Mouse (Mus musculus): ENCODE measurements around the gene Mast4. TPM values are rescaled to one million over a fixed set of nuclear protein-coding genes. Genes with fewer than 3 reads are reported as not detected.

Gene Mast4
- polyA plus RNA-seq, 1 experiment: 0.04 TPM

DNA sequence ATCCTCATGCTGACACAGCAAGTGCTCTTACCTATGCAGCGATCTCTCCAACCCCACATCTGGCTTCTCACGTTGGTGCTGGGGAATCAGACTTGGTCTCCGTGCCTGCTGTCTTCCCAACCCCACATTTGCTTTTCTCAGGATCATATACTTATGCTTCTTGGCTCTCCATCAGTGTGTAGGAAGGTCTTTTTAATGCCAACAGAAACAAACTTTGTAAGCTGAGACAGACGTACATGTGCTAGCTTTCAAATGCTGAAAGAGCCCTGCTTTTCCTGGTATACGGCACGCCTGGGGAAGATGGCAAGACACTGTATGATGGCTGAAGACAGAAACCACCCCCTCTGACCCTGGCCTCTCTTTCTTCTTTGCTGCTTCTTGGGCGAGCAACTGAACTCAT, 285.3 kb downstream of the Mast4 start:
- Histone ChIP-seq H3K36me3 (ENCODE audit: control insufficient read depth) (no peaks in the 10 kb centered on the region), H3K4me1 (ENCODE audit: control insufficient read depth) (no peaks in the 10 kb centered on the region), H3K4me3 (replicated peaks) (no peak overlapping the region), H3K27me3 (ENCODE audit: control insufficient read depth) (no peaks in the 10 kb centered on the region), H3K9me3 (ENCODE audit: control insufficient read depth, low read length) (no peaks in the 10 kb centered on the region)
- no peak for TF ChIP-seq TAL1 (IDR thresholded peaks at IDR 0.05; ENCODE audit: low read length)
- no peak for TF ChIP-seq GATA1 (IDR thresholded peaks at IDR 0.05; ENCODE audit: low read length)

DNA sequence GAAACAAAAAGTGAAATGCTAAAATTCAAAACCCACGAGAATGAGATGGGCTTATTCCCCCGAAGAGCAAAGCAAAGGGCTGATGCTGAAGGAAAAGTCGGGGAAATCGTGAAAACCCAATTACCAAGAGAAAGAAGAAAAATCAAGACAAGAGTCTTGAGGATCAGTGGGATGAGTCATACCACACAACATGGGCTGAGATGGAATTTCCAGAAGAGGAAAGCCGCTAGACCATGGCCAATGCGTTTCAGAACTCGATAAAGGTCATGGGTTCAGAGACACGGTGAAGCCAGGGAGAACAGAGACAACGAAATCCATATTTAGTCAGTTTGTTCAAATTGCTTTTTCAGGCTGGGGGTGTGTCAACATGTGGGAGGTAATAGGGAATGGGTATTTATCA, 290.6 kb downstream of the Mast4 start:
- Histone ChIP-seq H3K9me3 (ENCODE audit: control insufficient read depth, low read length) (no peaks in the 10 kb centered on the region), H3K4me1 (ENCODE audit: control insufficient read depth) (no peaks in the 10 kb centered on the region), H3K4me3 (replicated peaks) (no peak overlapping the region), H3K36me3 (ENCODE audit: control insufficient read depth) (no peaks in the 10 kb centered on the region), H3K27me3 (ENCODE audit: control insufficient read depth) (no peaks in the 10 kb centered on the region)
- TF ChIP-seq GATA1 (IDR thresholded peaks at IDR 0.05; ENCODE audit: low read length) (no peak), TAL1 (IDR thresholded peaks at IDR 0.05; ENCODE audit: low read length) (no peak)

DNA sequence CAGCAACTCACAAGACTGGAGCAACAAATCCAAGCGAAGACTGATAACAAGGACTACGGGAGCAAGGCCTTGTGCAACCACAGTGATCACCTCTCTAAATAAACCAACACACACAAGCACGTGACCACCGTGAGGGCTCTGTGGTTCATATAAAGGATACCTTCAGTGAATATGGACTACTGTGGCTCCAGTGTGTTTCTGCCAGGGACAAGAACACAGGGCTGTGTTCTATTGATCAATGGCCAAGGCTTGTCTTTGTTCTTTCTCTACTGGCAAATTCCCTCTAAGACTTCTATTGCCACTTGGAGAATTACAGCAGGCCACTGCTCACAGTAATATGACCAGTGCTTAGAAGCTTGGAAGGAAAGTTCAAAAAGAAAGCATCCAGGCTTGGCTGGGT, 291.3 kb downstream of the Mast4 start:
- no peaks in the 10 kb centered on the region for H3K27me3 ChIP-seq (ENCODE audit: control insufficient read depth)
- no peaks in the 10 kb centered on the region for H3K4me1 ChIP-seq (ENCODE audit: control insufficient read depth)
- H3K9me3 ChIP-seq (ENCODE audit: control insufficient read depth, low read length): no peaks in the 10 kb centered on the region
- H3K4me3 ChIP-seq (replicated peaks): no peak overlapping the region
- TF ChIP-seq GATA1 (IDR thresholded peaks at IDR 0.05; ENCODE audit: low read length): no peak
- no peaks in the 10 kb centered on the region for H3K36me3 ChIP-seq (ENCODE audit: control insufficient read depth)

DNA sequence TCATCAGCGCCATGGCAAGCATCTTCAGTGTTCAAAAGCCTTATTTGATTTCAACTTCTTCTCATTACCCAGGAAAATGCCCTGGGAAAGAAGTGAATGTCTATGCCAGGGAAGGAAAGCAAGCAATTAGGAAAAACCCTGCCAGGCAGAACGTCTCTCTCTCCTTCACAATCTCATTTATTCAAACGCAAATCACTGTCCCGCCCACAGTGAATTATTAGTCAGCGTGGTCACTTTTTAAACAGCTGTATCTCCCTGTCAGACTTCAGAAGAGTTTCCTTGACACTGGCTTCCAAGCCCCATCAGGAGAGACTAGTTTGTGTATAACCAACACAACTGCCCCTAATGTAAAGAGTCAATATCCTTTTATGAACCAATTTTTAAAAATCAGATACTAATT, 296.8 kb downstream of the Mast4 start:
- no peak overlapping the region for H3K4me3 ChIP-seq (replicated peaks)
- H3K36me3 ChIP-seq (ENCODE audit: control insufficient read depth): no peaks in the 10 kb centered on the region
- H3K9me3 ChIP-seq (ENCODE audit: control insufficient read depth, low read length): no peaks in the 10 kb centered on the region
- no peaks in the 10 kb centered on the region for H3K27me3 ChIP-seq (ENCODE audit: control insufficient read depth)
- no peak for TF ChIP-seq GATA1 (IDR thresholded peaks at IDR 0.05; ENCODE audit: low read length)
- TF ChIP-seq TAL1 (IDR thresholded peaks at IDR 0.05; ENCODE audit: low read length): no peak
- H3K4me1 ChIP-seq (ENCODE audit: control insufficient read depth): no peaks in the 10 kb centered on the region

DNA sequence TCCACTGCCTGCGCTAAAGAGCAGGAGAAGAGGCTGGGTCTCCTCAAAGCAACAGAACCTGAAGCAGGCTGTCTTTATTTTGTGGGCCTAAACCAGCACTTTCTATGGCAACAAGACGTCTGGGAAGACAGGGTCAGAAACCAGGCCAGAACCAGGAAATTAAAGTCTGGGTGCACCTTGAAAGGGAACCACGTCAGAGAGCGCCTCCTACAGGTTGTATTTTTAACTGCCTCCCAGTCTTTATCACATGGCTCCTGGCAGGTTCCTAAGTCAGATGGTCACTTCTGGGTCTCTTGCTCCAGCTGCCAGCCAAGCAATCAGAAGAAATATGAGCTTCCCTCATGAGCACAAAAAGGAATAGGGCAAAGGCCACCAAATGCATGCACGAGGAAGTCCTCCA, 304.9 kb downstream of the Mast4 start:
- TF ChIP-seq TAL1 (IDR thresholded peaks at IDR 0.05; ENCODE audit: low read length): no peak
- TF ChIP-seq GATA1 (IDR thresholded peaks at IDR 0.05; ENCODE audit: low read length): no peak
- Histone ChIP-seq H3K4me3 (replicated peaks) (no peak overlapping the region), H3K36me3 (ENCODE audit: control insufficient read depth) (no peaks in the 10 kb centered on the region), H3K27me3 (ENCODE audit: control insufficient read depth) (no peaks in the 10 kb centered on the region), H3K4me1 (ENCODE audit: control insufficient read depth) (no peaks in the 10 kb centered on the region), H3K9me3 (ENCODE audit: control insufficient read depth, low read length) (no peaks in the 10 kb centered on the region)

DNA sequence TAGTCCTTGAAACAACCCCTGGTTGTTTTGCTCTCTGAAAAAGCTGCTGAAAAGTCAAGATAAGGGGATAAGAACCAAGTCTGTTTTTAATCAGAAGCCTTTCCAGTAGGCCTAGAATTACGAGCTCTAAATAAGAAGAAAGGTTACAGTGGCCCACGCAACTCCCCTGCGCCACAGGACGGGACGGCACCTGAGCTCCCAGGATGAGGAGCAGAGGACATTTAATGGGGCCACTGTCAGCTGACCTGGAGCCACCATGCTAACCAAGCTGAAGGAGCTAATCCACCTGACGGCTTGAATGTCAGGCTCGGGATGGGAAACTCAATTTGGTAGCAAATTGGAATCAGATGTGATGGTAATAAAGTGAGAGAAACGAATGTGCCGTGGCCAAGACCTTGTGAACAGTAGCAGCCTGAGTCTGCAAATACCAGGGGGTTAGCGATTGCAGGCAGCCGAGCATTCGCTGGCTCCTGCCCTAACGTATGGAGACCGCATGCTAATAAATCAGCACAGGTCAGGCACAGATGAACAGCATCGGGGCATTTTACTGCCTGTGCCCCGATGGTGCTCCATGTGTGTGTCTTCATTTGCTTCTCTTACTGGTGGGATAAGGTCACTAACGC, 306.7 kb downstream of the Mast4 start:
- Histone ChIP-seq H3K4me3 (replicated peaks) (no peak overlapping the region), H3K4me1 (ENCODE audit: control insufficient read depth) (no peaks in the 10 kb centered on the region), H3K27me3 (ENCODE audit: control insufficient read depth) (no peaks in the 10 kb centered on the region), H3K36me3 (ENCODE audit: control insufficient read depth) (no peaks in the 10 kb centered on the region), H3K9me3 (ENCODE audit: control insufficient read depth, low read length) (no peaks in the 10 kb centered on the region)
- no peak for TF ChIP-seq GATA1 (IDR thresholded peaks at IDR 0.05; ENCODE audit: low read length)
- TF ChIP-seq TAL1 (IDR thresholded peaks at IDR 0.05; ENCODE audit: low read length): no peak

DNA sequence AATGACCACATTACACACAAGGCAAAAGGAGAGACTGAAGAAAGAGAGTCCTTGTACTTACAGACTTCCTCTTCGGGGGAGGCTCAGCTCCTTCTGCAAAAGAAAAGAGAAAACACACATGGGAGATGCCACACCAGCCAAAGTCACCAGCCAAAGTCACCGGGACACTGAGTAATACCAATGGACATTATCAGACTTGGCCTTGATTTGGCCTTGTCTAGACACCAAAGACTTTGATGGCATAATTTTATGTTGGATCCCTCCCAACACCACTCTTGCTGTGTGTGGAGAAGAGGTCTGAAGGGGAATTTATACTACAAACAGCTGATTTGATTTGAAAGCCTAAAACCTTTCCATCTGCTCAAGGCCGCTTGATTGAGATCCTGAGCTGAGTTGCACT, 308.8 kb downstream of the Mast4 start:
- Histone ChIP-seq H3K36me3 (ENCODE audit: control insufficient read depth) (no peaks in the 10 kb centered on the region), H3K4me1 (ENCODE audit: control insufficient read depth) (no peaks in the 10 kb centered on the region), H3K27me3 (ENCODE audit: control insufficient read depth) (no peaks in the 10 kb centered on the region), H3K4me3 (replicated peaks) (no peak overlapping the region), H3K9me3 (ENCODE audit: control insufficient read depth, low read length) (no peaks in the 10 kb centered on the region)
- TF ChIP-seq TAL1 (IDR thresholded peaks at IDR 0.05; ENCODE audit: low read length) (no peak), GATA1 (IDR thresholded peaks at IDR 0.05; ENCODE audit: low read length) (no peak)

DNA sequence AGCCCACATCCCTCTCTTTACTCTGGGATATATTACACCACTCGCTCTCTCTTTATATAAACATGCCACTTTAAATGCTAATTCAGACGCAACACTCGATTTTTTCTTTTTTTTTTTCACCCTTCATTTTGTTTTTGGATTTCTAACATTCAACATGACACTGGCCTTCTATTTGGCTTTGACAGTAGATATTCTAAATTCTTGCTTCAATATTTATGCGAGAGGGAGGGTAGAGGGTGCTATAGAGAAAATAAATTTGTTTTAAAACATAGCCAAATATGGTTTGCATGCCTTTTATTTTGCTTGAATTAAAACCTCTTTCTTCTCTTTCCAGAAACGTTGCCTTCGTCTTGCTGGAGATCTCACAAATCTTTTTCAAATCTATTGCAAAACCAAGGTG, 315.8 kb downstream of the Mast4 start:
- no peak overlapping the region for H3K4me3 ChIP-seq (replicated peaks)
- H3K36me3 ChIP-seq (ENCODE audit: control insufficient read depth): no peaks in the 10 kb centered on the region
- no peaks in the 10 kb centered on the region for H3K9me3 ChIP-seq (ENCODE audit: control insufficient read depth, low read length)
- no peak for TF ChIP-seq GATA1 (IDR thresholded peaks at IDR 0.05; ENCODE audit: low read length)
- no peak for TF ChIP-seq TAL1 (IDR thresholded peaks at IDR 0.05; ENCODE audit: low read length)
- no peaks in the 10 kb centered on the region for H3K27me3 ChIP-seq (ENCODE audit: control insufficient read depth)
- no peaks in the 10 kb centered on the region for H3K4me1 ChIP-seq (ENCODE audit: control insufficient read depth)

DNA sequence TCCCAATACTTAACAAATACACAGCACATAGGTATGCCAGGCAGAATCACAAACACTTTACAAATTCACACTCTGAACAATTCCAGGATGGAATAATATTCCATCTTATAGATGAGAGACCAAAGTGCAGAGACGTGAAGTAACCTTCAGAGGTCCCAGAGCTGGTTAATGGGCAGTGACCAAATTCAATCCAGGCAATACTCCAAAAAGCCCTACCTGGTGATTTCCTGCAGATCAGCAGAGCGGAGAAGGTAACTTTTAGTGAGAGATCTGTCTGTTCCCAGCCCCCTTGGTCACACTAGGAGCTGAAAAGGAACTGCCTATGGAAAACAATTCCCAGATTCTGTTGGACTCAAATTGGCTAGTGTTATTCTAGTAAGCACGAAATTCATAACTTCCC, 316.6 kb downstream of the Mast4 start:
- no peaks in the 10 kb centered on the region for H3K4me1 ChIP-seq (ENCODE audit: control insufficient read depth)
- H3K27me3 ChIP-seq (ENCODE audit: control insufficient read depth): no peaks in the 10 kb centered on the region
- no peak for TF ChIP-seq TAL1 (IDR thresholded peaks at IDR 0.05; ENCODE audit: low read length)
- TF ChIP-seq GATA1 (IDR thresholded peaks at IDR 0.05; ENCODE audit: low read length): no peak
- no peaks in the 10 kb centered on the region for H3K9me3 ChIP-seq (ENCODE audit: control insufficient read depth, low read length)
- no peak overlapping the region for H3K4me3 ChIP-seq (replicated peaks)
- H3K36me3 ChIP-seq (ENCODE audit: control insufficient read depth): no peaks in the 10 kb centered on the region

DNA sequence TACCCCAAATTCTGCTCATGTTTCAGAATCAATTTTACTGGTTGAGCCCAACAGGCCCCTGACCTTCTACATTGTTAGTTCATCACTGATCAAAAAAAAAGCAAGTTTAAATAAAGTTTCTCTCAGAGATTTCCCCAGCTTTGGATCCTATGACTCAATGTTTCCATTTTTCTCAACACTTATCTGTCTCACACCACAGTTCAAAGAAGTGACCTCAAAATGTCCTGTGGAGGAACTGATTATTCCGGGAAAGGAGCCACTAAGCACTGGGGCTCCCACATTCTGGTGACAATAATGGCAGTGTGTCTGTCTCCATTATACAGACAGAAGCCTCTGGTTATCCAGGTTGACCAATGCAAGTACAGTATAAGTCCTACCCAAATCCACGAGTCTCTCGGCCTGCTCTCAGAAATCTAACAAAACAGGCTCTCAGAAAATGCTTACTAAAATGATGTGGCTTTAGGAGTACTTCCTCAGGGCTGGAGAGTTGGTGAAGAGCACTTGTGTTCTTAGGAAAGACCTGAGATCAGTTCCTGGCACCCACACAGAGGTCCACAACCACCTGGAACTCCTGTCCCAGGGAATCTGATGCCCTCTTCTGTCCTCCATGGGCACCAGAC, 319.1 kb downstream of the Mast4 start:
- no peaks in the 10 kb centered on the region for H3K27me3 ChIP-seq (ENCODE audit: control insufficient read depth)
- H3K9me3 ChIP-seq (ENCODE audit: control insufficient read depth, low read length): no peaks in the 10 kb centered on the region
- TF ChIP-seq GATA1 (IDR thresholded peaks at IDR 0.05; ENCODE audit: low read length): no peak
- TF ChIP-seq TAL1 (IDR thresholded peaks at IDR 0.05; ENCODE audit: low read length): no peak
- H3K4me3 ChIP-seq (replicated peaks): no peak overlapping the region
- no peaks in the 10 kb centered on the region for H3K36me3 ChIP-seq (ENCODE audit: control insufficient read depth)
- H3K4me1 ChIP-seq (ENCODE audit: control insufficient read depth): no peaks in the 10 kb centered on the region

Measured in erythroblast, embryonic 14.5 days (primary cell).